Mouse (Mus musculus): ENCODE data around the gene E130208F15Rik. TPM values are rescaled to one million over a fixed set of nuclear protein-coding genes. Genes with fewer than 3 reads are reported as not detected.

Gene E130208F15Rik
- polyA plus RNA-seq, 1 experiment from 2014 or later: 4.6 TPM

GRCm38 (mm10) chr7:30289714-30290399 lies 31.7 kb upstream of the E130208F15Rik start:
- Histone ChIP-seq H3K4me3 (no peak overlapping the region), H3K9me3 (replicated peaks) (no peaks in the 10 kb centered on the region), H3K27ac (replicated peaks) (peak overlapping the region; percentile 24), H3K4me1 (peaks cover 47% of the 10 kb centered on the region), H3K36me3 (peaks cover 22% of the 10 kb centered on the region), H3K27me3 (ENCODE audit: low read depth, poor library complexity, severe bottlenecking) (no peaks in the 10 kb centered on the region; the same call in 1 of the 2 replicates)
- peak; percentile 28 for DNase-seq (ENCODE audit: low spot score)
- 61% methylated on average over 10 of the region's 10 CpGs for WGBS

- Histone ChIP-seq H3K9me3 (replicated peaks) (no peaks in the 10 kb centered on the region), H3K27me3 (ENCODE audit: low read depth, poor library complexity, severe bottlenecking) (no peaks in the 10 kb centered on the region; the same call in 1 of the 2 replicates), H3K27ac (replicated peaks) (peak within 1 kb of the TSS; percentile 95), H3K36me3 (peaks cover 38% of the 10 kb centered on the region), H3K4me1 (peaks cover 47% of the 10 kb centered on the region), H3K4me3 (peak within 1 kb of the TSS; percentile 92)
- WGBS: 8% methylated on average over 35 of the region's 35 CpGs
- DNase-seq (ENCODE audit: low spot score): peak; percentile 86
These were observed 30.1 kb upstream of the E130208F15Rik start, which contains the start of gene Clip3 for GRCm38 (mm10) chr7:30291215-30292131. Gene Clip3 (plus strand): TSS chr7:30291728.

GRCm38 (mm10) chr7:30293795-30294194 lies 27.7 kb upstream of the E130208F15Rik start:
- Histone ChIP-seq H3K36me3 (peaks cover 62% of the 10 kb centered on the region), H3K4me1 (peaks cover 42% of the 10 kb centered on the region), H3K9me3 (replicated peaks) (no peaks in the 10 kb centered on the region), H3K27me3 (ENCODE audit: low read depth, poor library complexity, severe bottlenecking) (no peaks in the 10 kb centered on the region; the same call in 1 of the 2 replicates), H3K4me3 (peak overlapping the region; percentile 7; the same call in 1 of the 2 replicates), H3K27ac (replicated peaks) (no peak overlapping the region)
- 87% methylated on average over 13 of the region's 13 CpGs for WGBS
- no peak for DNase-seq (ENCODE audit: low spot score)

DNA sequence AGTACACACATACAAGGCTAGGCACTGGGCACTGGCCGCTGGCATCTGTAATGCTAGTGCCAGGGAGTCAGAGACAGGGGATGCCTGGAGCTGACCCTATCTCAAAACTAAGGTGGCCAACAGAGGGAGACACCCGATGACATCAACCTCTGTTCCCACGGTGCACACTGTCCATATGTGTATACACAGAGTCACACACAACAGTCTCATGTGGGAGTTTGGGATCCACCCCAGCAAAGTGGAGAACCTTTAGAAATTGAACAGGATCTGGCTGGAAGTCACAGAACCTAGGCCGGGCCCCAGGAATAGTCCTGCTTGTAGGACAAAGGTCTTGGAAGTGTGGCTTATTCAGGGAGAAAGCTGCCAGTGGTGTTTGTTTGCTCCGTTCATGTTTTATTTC lies 27.2 kb upstream of the E130208F15Rik start:
- no peaks in the 10 kb centered on the region for H3K9me3 ChIP-seq (replicated peaks)
- no peak overlapping the region for H3K27ac ChIP-seq (replicated peaks)
- peak overlapping the region; percentile 7; the same call in 1 of the 2 replicates for H3K4me3 ChIP-seq
- H3K4me1 ChIP-seq: peaks cover 39% of the 10 kb centered on the region
- H3K36me3 ChIP-seq: peaks cover 67% of the 10 kb centered on the region
- WGBS: 94% methylated on average over 5 of the region's 5 CpGs
- DNase-seq (ENCODE audit: low spot score): no peak
- no peaks in the 10 kb centered on the region for H3K27me3 ChIP-seq (ENCODE audit: low read depth, poor library complexity, severe bottlenecking)

- Histone ChIP-seq H3K27me3 (ENCODE audit: low read depth, poor library complexity, severe bottlenecking) (no peaks in the 10 kb centered on the region), H3K4me1 (peaks cover 31% of the 10 kb centered on the region), H3K4me3 (no peak overlapping the region), H3K27ac (replicated peaks) (no peak overlapping the region), H3K36me3 (peaks cover 75% of the 10 kb centered on the region), H3K9me3 (replicated peaks) (no peaks in the 10 kb centered on the region)
- DNase-seq (ENCODE audit: low spot score): no peak
- WGBS: 78% methylated on average over 10 of the region's 10 CpGs
These were observed 26.4 kb upstream of the E130208F15Rik start for GRCm38 (mm10) chr7:30295103-30295502.

DNA sequence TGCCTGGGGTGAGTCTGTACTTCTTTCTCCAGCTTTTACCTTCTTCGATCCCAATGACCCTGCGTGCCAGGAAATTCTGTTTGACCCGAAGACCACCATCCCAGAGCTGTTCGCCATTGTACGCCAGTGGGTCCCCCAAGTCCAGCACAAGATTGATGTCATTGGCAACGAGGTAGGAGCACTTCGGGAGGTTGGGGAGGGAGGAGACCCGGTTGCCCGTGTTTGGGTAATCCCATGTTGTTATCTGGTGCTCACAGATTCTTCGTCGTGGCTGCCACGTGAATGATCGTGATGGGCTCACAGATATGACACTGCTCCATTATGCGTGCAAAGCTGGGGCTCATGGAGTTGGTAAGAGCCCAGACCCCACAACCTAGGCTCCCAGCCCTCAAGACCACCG lies 24.7 kb upstream of the E130208F15Rik start:
- H3K27ac ChIP-seq (replicated peaks): no peak overlapping the region
- no peaks in the 10 kb centered on the region for H3K9me3 ChIP-seq (replicated peaks)
- 93% methylated on average over 15 of the region's 15 CpGs for WGBS
- no peaks in the 10 kb centered on the region for H3K27me3 ChIP-seq (ENCODE audit: low read depth, poor library complexity, severe bottlenecking)
- DNase-seq (ENCODE audit: low spot score): no peak
- peaks cover 89% of the 10 kb centered on the region for H3K36me3 ChIP-seq
- H3K4me3 ChIP-seq: no peak overlapping the region
- H3K4me1 ChIP-seq: peaks cover 22% of the 10 kb centered on the region

GRCm38 (mm10) chr7:30297266-30297665 lies 24.3 kb upstream of the E130208F15Rik start:
- 86% methylated on average over 16 of the region's 16 CpGs for WGBS
- no peaks in the 10 kb centered on the region for H3K27me3 ChIP-seq (ENCODE audit: low read depth, poor library complexity, severe bottlenecking)
- no peak for DNase-seq (ENCODE audit: low spot score)
- H3K4me3 ChIP-seq: no peak overlapping the region
- no peak overlapping the region for H3K27ac ChIP-seq (replicated peaks)
- H3K36me3 ChIP-seq: peaks cover 94% of the 10 kb centered on the region
- H3K9me3 ChIP-seq (replicated peaks): no peaks in the 10 kb centered on the region
- peaks cover 18% of the 10 kb centered on the region for H3K4me1 ChIP-seq

DNA sequence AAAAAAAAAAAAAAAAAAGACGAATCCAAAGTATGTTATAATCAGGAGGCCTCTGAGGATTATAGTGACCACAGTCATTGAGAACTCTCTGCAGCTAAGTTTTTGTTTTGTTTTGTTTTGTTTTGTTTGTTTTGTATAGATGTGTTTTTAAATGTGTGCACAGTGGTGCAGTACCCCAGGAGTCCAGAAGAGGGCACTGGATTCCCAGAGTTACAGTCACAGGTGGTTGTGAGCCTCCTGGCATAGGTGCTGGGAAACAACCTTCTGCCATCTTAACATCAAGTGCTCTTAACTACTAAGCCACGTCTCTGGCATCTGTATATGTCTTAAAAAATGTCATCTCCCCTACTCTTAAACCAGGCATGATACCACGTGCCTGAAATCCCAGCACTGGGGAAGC lies 20.6 kb upstream of the E130208F15Rik start:
- WGBS: 48% methylated on average over 3 of the region's 3 CpGs
- peak; percentile 37 for DNase-seq (ENCODE audit: low spot score)
- Histone ChIP-seq H3K9me3 (replicated peaks) (no peaks in the 10 kb centered on the region), H3K36me3 (peaks cover 90% of the 10 kb centered on the region), H3K4me3 (no peak overlapping the region), H3K4me1 (no peaks in the 10 kb centered on the region), H3K27me3 (ENCODE audit: low read depth, poor library complexity, severe bottlenecking) (no peaks in the 10 kb centered on the region), H3K27ac (replicated peaks) (no peak overlapping the region)

DNA sequence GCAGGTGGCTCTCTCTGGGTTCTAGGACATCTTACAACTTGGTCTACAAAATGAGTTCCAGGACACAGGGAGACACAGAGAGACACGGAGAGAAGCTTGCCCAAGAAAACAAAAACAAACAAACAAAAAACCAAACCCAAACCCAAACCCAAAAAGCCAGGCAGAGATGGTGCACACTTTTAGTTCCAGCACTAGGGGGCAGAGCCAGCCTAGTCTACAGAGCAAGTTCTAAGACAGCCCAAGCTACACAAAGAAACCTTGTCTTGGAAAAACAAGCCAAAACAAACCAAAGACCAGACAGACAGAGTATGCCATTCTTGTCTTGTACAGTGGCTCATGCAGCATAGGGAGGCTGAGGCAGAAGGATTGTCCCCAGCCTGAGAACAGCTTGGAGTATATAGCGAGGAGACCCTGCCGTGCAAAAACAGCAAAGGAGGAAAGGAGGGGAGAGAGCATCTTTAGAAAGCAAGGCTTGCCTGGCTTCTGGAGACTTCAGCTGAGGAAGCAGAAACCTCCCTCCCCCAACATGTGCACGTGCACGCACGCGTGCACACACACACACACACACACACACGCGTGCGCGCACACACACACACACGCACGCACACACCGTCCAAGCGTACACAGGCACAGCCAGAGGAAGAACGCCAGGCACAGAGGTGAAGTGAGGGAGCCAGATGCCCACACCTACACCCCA lies 15.3 kb upstream of the E130208F15Rik start:
- H3K27me3 ChIP-seq (ENCODE audit: low read depth, poor library complexity, severe bottlenecking): no peaks in the 10 kb centered on the region
- WGBS: 91% methylated on average over 16 of the region's 16 CpGs
- H3K4me1 ChIP-seq: peaks cover 24% of the 10 kb centered on the region
- H3K4me3 ChIP-seq: no peak overlapping the region
- H3K36me3 ChIP-seq: peaks cover 67% of the 10 kb centered on the region
- H3K27ac ChIP-seq (replicated peaks): no peak overlapping the region
- H3K9me3 ChIP-seq (replicated peaks): no peaks in the 10 kb centered on the region
- DNase-seq (ENCODE audit: low spot score): no peak

DNA sequence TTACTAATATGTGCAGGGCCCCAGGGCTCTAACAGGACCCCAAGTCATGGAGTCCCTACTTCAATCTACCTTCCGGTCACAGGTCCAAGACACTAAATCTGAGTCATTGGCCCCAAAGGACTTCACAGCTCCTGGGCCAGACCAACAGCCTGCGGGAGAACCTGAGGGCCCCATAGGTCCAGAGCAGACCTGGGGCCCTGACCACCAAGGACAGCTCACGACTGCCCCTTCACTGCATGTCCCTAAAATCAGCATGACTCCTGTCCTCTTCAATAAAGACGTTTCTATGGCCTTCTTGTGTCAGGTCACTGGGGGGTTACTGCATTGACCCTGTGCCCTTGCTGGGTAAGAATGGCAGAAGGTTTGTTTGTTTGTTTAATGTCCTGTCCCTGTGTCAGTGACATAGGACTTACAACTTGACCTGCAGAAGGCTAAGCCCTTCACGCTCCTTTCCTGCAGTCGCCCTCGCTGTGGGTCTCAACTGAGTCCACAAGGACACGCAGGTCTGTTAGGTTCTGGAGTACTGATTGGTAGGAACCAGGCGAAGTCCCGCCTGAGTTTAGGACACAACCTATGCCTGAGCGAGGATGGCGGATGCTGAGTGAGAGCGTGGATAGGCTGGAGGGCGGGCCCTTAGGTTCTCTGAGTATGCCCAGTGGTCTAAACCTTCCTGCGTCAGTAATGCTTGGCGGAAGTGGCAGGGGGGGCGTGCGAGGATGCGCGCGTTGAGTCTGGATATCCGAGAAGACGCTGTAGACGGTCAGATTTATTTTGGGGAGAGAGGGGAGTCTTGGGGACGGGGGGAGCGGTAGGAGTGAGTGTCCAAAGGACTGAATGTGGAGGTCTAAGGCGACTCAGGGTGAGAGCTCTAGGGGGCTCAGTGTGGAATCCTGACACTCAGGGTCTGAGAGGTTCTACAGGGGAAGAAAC lies 13.2 kb upstream of the E130208F15Rik start, which contains the start of gene Alkbh6:
Gene Alkbh6 (plus strand): TSS at position 642 of the 930 bp plus-strand sequence.
- Histone ChIP-seq H3K4me3 (peak within 1 kb of the TSS; percentile 68), H3K4me1 (peaks cover 24% of the 10 kb centered on the region), H3K27ac (replicated peaks) (peak within 1 kb of the TSS; percentile 79), H3K36me3 (peaks cover 65% of the 10 kb centered on the region), H3K27me3 (ENCODE audit: low read depth, poor library complexity, severe bottlenecking) (no peaks in the 10 kb centered on the region), H3K9me3 (replicated peaks) (no peaks in the 10 kb centered on the region)
- 4% methylated on average over 27 of the region's 27 CpGs for WGBS
- peak; percentile 93 for DNase-seq (ENCODE audit: low spot score)

DNA sequence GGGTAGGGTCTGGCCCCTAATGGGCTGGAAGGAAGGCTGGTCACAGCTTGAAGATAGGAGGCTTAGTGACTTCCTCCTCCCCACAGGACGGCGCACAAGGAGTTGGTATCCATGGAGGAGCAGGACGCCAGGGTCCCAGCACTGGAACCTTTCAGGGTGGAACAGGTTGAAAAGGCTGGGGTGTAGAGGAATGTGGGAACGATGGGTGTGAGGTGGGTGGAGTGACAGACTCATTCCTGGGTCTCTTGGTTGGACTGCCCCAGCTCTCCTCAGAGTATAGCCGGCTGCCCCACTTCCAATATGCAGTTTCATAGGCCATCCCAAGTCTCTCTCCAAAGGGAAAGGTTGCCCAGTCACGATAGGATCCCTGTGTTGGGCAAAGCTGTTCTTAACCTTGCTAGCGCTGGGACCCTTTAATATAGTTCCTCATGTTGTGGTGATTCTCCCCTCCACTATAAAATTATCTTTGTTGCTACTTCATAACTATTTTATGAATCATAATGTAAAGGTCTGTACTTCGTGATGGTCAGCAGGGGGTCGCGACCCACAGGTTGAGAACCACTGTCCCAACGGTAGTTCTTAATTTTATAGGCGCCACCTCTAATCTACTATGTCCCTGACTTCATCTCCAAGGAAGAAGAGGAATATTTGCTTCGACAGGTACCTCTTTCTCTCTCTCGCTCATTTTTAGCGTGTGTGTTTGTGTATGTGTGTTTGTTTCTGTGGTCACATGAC lies 12.0 kb upstream of the E130208F15Rik start:
- H3K9me3 ChIP-seq (replicated peaks): no peaks in the 10 kb centered on the region
- WGBS: 68% methylated on average over 15 of the region's 15 CpGs
- no peaks in the 10 kb centered on the region for H3K27me3 ChIP-seq (ENCODE audit: low read depth, poor library complexity, severe bottlenecking)
- no peak for DNase-seq (ENCODE audit: low spot score)
- peaks cover 28% of the 10 kb centered on the region for H3K4me1 ChIP-seq
- peak overlapping the region; percentile 68 for H3K4me3 ChIP-seq
- peaks cover 64% of the 10 kb centered on the region for H3K36me3 ChIP-seq
- H3K27ac ChIP-seq (replicated peaks): peak overlapping the region; percentile 62; the same call in 1 of the 2 replicates
